Mouse (Mus musculus) myocyte (in vitro differentiated cells): Measurements from ENCODE around the gene Wdr41. TPM values are rescaled to one million over a fixed set of nuclear protein-coding genes. Genes with fewer than 3 reads are reported as not detected.

ENCODE experiments used
- H3K27me3 ChIP-seq: one replicate; pipeline ENCODE4 v1.6.1; 2011; ENCODE audit not compliant: control insufficient read depth, insufficient read depth, insufficient read length
- H3K36me3 ChIP-seq: one replicate; pipeline ENCODE4 v1.6.1; 2011; ENCODE audit not compliant: control insufficient read depth, insufficient read depth
- H3K4me2 ChIP-seq: one replicate; pipeline ENCODE4 v1.6.1; 2011; ENCODE audit warnings: low read depth, control low read depth
- H3K4me3 ChIP-seq: one replicate; pipeline ENCODE4 v1.5.1; 2011; ENCODE audit warnings: mild to moderate bottlenecking, control low read depth, moderate library complexity
- H3K79me2 ChIP-seq: one replicate; pipeline ENCODE4 v1.6.1; 2011; ENCODE audit not compliant: control insufficient read depth, insufficient read depth
- H3ac ChIP-seq: one replicate; pipeline ENCODE4 v1.6.1; 2011; ENCODE audit not compliant: control insufficient read depth, insufficient read length
- CEBPB ChIP-seq: IDR thresholded peaks from 2 replicates; pipeline ENCODE4 v1.6.1; 2011; ENCODE audit warnings: mild to moderate bottlenecking, moderate library complexity; ENCODE audit not compliant: poor library complexity, insufficient read depth, severe bottlenecking
- E2F4 ChIP-seq: IDR thresholded peaks from one replicate; pipeline ENCODE4 v1.6.1; 2011; ENCODE audit warnings: mild to moderate bottlenecking, control low read depth, moderate library complexity; ENCODE audit not compliant: insufficient read depth
- MAX ChIP-seq: IDR thresholded peaks from one replicate; pipeline ENCODE4 v1.6.1; 2011; ENCODE audit warnings: low read depth, mild to moderate bottlenecking, control low read depth
- MYOD1 ChIP-seq, 3 experiments: IDR thresholded peaks; one replicate each; pipeline ENCODE4 v1.6.1; 2011; ENCODE audit warnings: control low read depth in 2 of 3, low read depth in 2 of 3, mild to moderate bottlenecking in 2 of 3, moderate library complexity in 1 of 3; ENCODE audit not compliant: insufficient read length in 2 of 3, control insufficient read depth in 1 of 3
- MYOG ChIP-seq, 3 experiments: IDR thresholded peaks; one replicate each; pipeline ENCODE4 v1.6.1; 2011; ENCODE audit warnings: control low read depth in 2 of 3, low read depth in 2 of 3, mild to moderate bottlenecking in 2 of 3; ENCODE audit not compliant: insufficient read length in 2 of 3, control insufficient read depth in 1 of 3, insufficient read depth in 1 of 3
- POLR2A ChIP-seq: IDR thresholded peaks from one replicate; pipeline ENCODE4 v1.6.1; 2011; ENCODE audit warnings: low read depth, mild to moderate bottlenecking, control low read depth, moderate library complexity; ENCODE audit not compliant: insufficient read length
- POLR2AphosphoS2 ChIP-seq: IDR thresholded peaks from one replicate; pipeline ENCODE4 v1.6.1; 2011; ENCODE audit warnings: low read depth, control low read depth; ENCODE audit not compliant: insufficient read length
- REST ChIP-seq: IDR thresholded peaks from one replicate; pipeline ENCODE4 v1.6.1; 2011; ENCODE audit warnings: mild to moderate bottlenecking, control low read depth, moderate library complexity; ENCODE audit not compliant: insufficient read depth, insufficient read length
- SRF ChIP-seq: IDR thresholded peaks from one replicate; pipeline ENCODE4 v1.6.1; 2011; ENCODE audit warnings: low read depth; ENCODE audit not compliant: control insufficient read depth, insufficient read length
- TCF12 ChIP-seq: IDR thresholded peaks from one replicate; pipeline ENCODE4 v1.6.1; 2011; ENCODE audit warnings: mild to moderate bottlenecking, control low read depth; ENCODE audit not compliant: poor library complexity, insufficient read depth, severe bottlenecking
- TCF3 ChIP-seq: IDR thresholded peaks from one replicate; pipeline ENCODE4 v1.6.1; 2011; ENCODE audit warnings: low read depth, control low read depth; ENCODE audit not compliant: insufficient read length
- USF1 ChIP-seq: IDR thresholded peaks from one replicate; pipeline ENCODE4 v1.6.1; 2011; ENCODE audit warnings: low read depth, mild to moderate bottlenecking, control low read depth, moderate library complexity
- polyA plus RNA-seq: library from polyadenylated mRNA; unstranded; fragments of >200 nt; fragmentation: generic; extraction: Trizol; gene quantifications from one replicate; pipeline ENCODE4 v1.2.1, GENCODE M21; 2012; ENCODE audit warnings: missing spikeins

The Wdr41 gene
- polyA plus RNA-seq, 1 experiment = 8.6 TPM

- Histone ChIP-seq H3K4me2 (no peak overlapping the region), H3K36me3 (no peaks in the 10 kb centered on the region), H3ac (no peak overlapping the region), H3K79me2 (no peaks in the 10 kb centered on the region), H3K27me3 (no peaks in the 10 kb centered on the region), H3K4me3 (no peak overlapping the region)
- TF ChIP-seq POLR2A (no peak), TCF3 (no peak), MYOD1 (IDR thresholded peaks at IDR 0.05; ENCODE audit: control insufficient read depth in 1 of 3, insufficient read length in 2 of 3, low read depth in 2 of 3) (no peak), REST (no peak), E2F4 (no peak), TCF12 (no peak), MAX (no peak), POLR2AphosphoS2 (no peak), CEBPB (no peak), USF1 (no peak), SRF (no peak), MYOG (IDR thresholded peaks at IDR 0.05; ENCODE audit: control insufficient read depth in 1 of 3, insufficient read depth in 1 of 3, insufficient read length in 2 of 3, low read depth in 2 of 3) (no peak)
Measured at GRCm38 (mm10) chr13:95040140-95040738, 64.1 kb downstream of the Wdr41 start.

- no peaks in the 10 kb centered on the region for H3K36me3 ChIP-seq
- no peak overlapping the region for H3K4me3 ChIP-seq
- H3K27me3 ChIP-seq = no peaks in the 10 kb centered on the region
- H3K4me2 ChIP-seq = no peak overlapping the region
- no peak overlapping the region for H3ac ChIP-seq
- TF ChIP-seq REST (no peak), USF1 (no peak), TCF3 (no peak)
- no peaks in the 10 kb centered on the region for H3K79me2 ChIP-seq
Measured at GRCm38 (mm10) chr13:95044108-95044507, 68.0 kb downstream of the Wdr41 start.

GRCm38 (mm10) chr13:95050398-95050797, 74.3 kb downstream of the Wdr41 start:
- no peak overlapping the region for H3ac ChIP-seq
- no peak for TF ChIP-seq REST
- no peak for TF ChIP-seq POLR2A
- no peak for TF ChIP-seq TCF12
- no peak for TF ChIP-seq MAX
- no peak for TF ChIP-seq TCF3
- no peak for TF ChIP-seq CEBPB
- TF ChIP-seq USF1 = no peak
- no peak for TF ChIP-seq E2F4
- TF ChIP-seq SRF = no peak
- TF ChIP-seq MYOD1 (IDR thresholded peaks at IDR 0.05; ENCODE audit: control insufficient read depth in 1 of 3, insufficient read length in 2 of 3, low read depth in 2 of 3) = no peak
- TF ChIP-seq POLR2AphosphoS2 = no peak
- no peak overlapping the region for H3K4me3 ChIP-seq
- H3K36me3 ChIP-seq = no peaks in the 10 kb centered on the region
- no peak overlapping the region for H3K4me2 ChIP-seq
- no peaks in the 10 kb centered on the region for H3K79me2 ChIP-seq
- no peaks in the 10 kb centered on the region for H3K27me3 ChIP-seq

DNA sequence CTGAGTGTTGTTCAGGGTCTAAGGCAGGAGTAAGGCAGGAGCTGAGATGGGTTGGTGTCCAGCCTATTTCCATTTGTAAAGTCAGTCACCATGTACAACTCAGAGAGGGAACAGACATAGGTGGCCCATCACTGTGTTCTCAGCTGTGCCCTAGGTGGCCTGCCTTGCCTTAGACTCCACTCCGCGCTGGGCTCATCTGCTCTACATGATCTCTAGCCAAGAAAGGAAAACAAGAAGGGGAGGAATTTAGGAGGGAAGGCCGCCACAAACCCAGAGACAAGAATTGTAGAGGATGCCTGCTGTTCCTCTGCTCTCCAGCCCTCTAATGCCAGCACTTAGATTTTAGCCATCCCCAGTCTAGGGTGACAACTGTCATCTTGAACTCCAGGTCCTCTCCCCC, 76.3 kb downstream of the Wdr41 start:
- H3K4me3 ChIP-seq = no peak overlapping the region
- TF ChIP-seq TCF12 = no peak
- TF ChIP-seq E2F4 = no peak
- TF ChIP-seq MYOD1 (IDR thresholded peaks at IDR 0.05; ENCODE audit: control insufficient read depth in 1 of 3, insufficient read length in 2 of 3, low read depth in 2 of 3) = no peak
- TF ChIP-seq POLR2A = no peak
- no peak for TF ChIP-seq TCF3
- no peak for TF ChIP-seq USF1
- TF ChIP-seq POLR2AphosphoS2 = no peak
- no peak for TF ChIP-seq SRF
- no peak for TF ChIP-seq REST
- no peak for TF ChIP-seq CEBPB
- TF ChIP-seq MAX = no peak
- TF ChIP-seq MYOG (IDR thresholded peaks at IDR 0.05; ENCODE audit: control insufficient read depth in 1 of 3, insufficient read depth in 1 of 3, insufficient read length in 2 of 3, low read depth in 2 of 3) = no peak
- H3K79me2 ChIP-seq = no peaks in the 10 kb centered on the region
- no peaks in the 10 kb centered on the region for H3K36me3 ChIP-seq
- no peak overlapping the region for H3ac ChIP-seq
- H3K4me2 ChIP-seq = no peak overlapping the region
- H3K27me3 ChIP-seq = no peaks in the 10 kb centered on the region

- Histone ChIP-seq H3K79me2 (no peaks in the 10 kb centered on the region), H3K36me3 (no peaks in the 10 kb centered on the region), H3K4me3 (no peak overlapping the region), H3K4me2 (no peak overlapping the region), H3K27me3 (no peaks in the 10 kb centered on the region), H3ac (no peak overlapping the region)
- TF ChIP-seq POLR2A (no peak), REST (no peak), CEBPB (no peak), E2F4 (no peak), POLR2AphosphoS2 (no peak), SRF (no peak), MYOG (IDR thresholded peaks at IDR 0.05; ENCODE audit: control insufficient read depth in 1 of 3, insufficient read depth in 1 of 3, insufficient read length in 2 of 3, low read depth in 2 of 3) (no peak), MYOD1 (IDR thresholded peaks at IDR 0.05; ENCODE audit: control insufficient read depth in 1 of 3, insufficient read length in 2 of 3, low read depth in 2 of 3) (no peak)
Measured at GRCm38 (mm10) chr13:95055742-95056388, 79.7 kb downstream of the Wdr41 start.
